Comparison of ENCODE assay signal across 20 mouse cellular contexts in the genomic region with DNA sequence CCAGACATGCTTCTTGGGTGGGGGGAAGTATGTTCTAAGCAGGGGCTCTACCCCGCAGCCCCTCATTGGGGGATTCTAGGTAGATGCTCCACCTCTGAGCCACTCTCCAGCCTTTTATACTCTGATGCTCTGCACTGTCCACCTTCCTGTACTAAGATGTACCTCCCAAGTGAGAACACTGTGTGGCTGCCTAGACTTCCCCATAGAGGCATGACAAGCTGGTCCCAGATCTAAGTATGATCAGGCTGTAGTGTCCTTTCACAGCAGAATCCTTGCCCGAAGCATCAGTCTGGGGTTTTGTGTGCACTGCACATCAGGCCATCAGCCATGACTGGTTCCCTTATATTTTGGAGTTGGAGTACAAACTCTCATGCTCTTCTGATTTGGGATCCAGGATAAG. TPM values are rescaled to one million over a fixed set of nuclear protein-coding genes. Genes with fewer than 3 reads are reported as not detected.
DNase-seq lines count a peak whose midpoint lies in the region; ATAC-seq and TF ChIP-seq lines count a peak whose summit lies in the region.
"Had no signal": no experiment of that assay in that cellular context is flagged by ENCODE, and none has a peak within 500 bp of the region (broad histone marks: within the 10 kb centered on the region; RNA-seq: fewer than 3 reads in every experiment).

No protein-coding gene starts in this region.

- no peak overlapping the region for H3K9ac ChIP-seq in kidney, embryonic 15.5 days
- no peak overlapping the region for H3K9ac ChIP-seq in lung, postnatal 0 days (replicated peaks; ENCODE audit: low read depth)
- H3K9ac ChIP-seq in forebrain, embryonic 16.5 days (replicated peaks; ENCODE audit: low read depth, low read length), result no peak overlapping the region
- H3K9ac ChIP-seq: forebrain, embryonic 13.5 days; heart, embryonic 13.5 days; hindbrain, embryonic 12.5 days; limb, embryonic 12.5 days; stomach, embryonic 15.5 days had no signal

- H3K4me2 ChIP-seq in kidney, embryonic 15.5 days, result no peak overlapping the region
- no peak overlapping the region for H3K4me2 ChIP-seq in lung, postnatal 0 days (replicated peaks; ENCODE audit: low read depth, low read length)
- no peak overlapping the region for H3K4me2 ChIP-seq in forebrain, embryonic 16.5 days (ENCODE audit: low read length)
- H3K4me2 ChIP-seq: forebrain, embryonic 13.5 days; heart, embryonic 13.5 days; hindbrain, embryonic 12.5 days; limb, embryonic 12.5 days; stomach, embryonic 15.5 days had no signal

- H3K9me3 ChIP-seq in kidney, embryonic 15.5 days (replicated peaks), result no peaks in the 10 kb centered on the region
- H3K9me3 ChIP-seq in lung, postnatal 0 days (ENCODE audit: low read length), result no peaks in the 10 kb centered on the region
- H3K9me3 ChIP-seq in E14TG2a.4 (ENCODE audit: low read length), result no peaks in the 10 kb centered on the region
- no peaks in the 10 kb centered on the region for H3K9me3 ChIP-seq in forebrain, embryonic 16.5 days (ENCODE audit: control insufficient read depth, low read length)
- H3K9me3 ChIP-seq: embryonic facial prominence, embryonic 10.5 days; forebrain, embryonic 13.5 days; heart, embryonic 13.5 days; hindbrain, embryonic 12.5 days; limb, embryonic 12.5 days; stomach, embryonic 15.5 days had no signal

- H3K36me3 ChIP-seq in kidney, embryonic 15.5 days, result peaks cover 79% of the 10 kb centered on the region
- peaks cover 28% of the 10 kb centered on the region for H3K36me3 ChIP-seq in lung, postnatal 0 days (ENCODE audit: insufficient read depth, low read length)
- peaks cover 48% of the 10 kb centered on the region for H3K36me3 ChIP-seq in E14TG2a.4 (ENCODE audit: insufficient read depth, low read length)
- peaks cover 55% of the 10 kb centered on the region for H3K36me3 ChIP-seq in forebrain, embryonic 16.5 days (ENCODE audit: control insufficient read depth, insufficient read depth)

- no peak overlapping the region for H3K4me3 ChIP-seq in kidney, embryonic 15.5 days (replicated peaks)
- H3K4me3 ChIP-seq in lung, postnatal 0 days (ENCODE audit: low read depth, low read length), result no peak overlapping the region
- 0 out of 2 replicates have a peak overlapping the region, but pooled peaks have one; percentile 74 for H3K4me3 ChIP-seq in E14TG2a.4 (replicated peaks; ENCODE audit: low read length)
- no peak overlapping the region for H3K4me3 ChIP-seq in forebrain, embryonic 16.5 days (replicated peaks; ENCODE audit: low read length)
- H3K4me3 ChIP-seq: embryonic facial prominence, embryonic 10.5 days; forebrain, embryonic 13.5 days; heart, embryonic 13.5 days; hindbrain, embryonic 12.5 days; left cerebral cortex, adult 2 months; limb, embryonic 12.5 days; stomach, embryonic 15.5 days had no signal

- ATAC-seq in kidney, embryonic 15.5 days (replicated peaks; ENCODE audit: low FRiP score), result no peak
- ATAC-seq in lung, postnatal 0 days, result no peak
- ATAC-seq in forebrain, embryonic 16.5 days, result no peak
- ATAC-seq: forebrain, embryonic 13.5 days had no signal

- no peak overlapping the region for H3K27ac ChIP-seq in kidney, embryonic 15.5 days
- H3K27ac ChIP-seq in lung, postnatal 0 days (ENCODE audit: low read length), result no peak overlapping the region
- H3K27ac ChIP-seq in forebrain, embryonic 16.5 days (ENCODE audit: low read length), result no peak overlapping the region
- H3K27ac ChIP-seq: embryonic facial prominence, embryonic 10.5 days; forebrain, embryonic 13.5 days; heart, embryonic 13.5 days; hindbrain, embryonic 12.5 days; kidney, postnatal 0 days; left cerebral cortex, adult 2 months; limb, embryonic 12.5 days; stomach, embryonic 15.5 days had no signal

- no peaks in the 10 kb centered on the region for H3K27me3 ChIP-seq in kidney, embryonic 15.5 days
- H3K27me3 ChIP-seq in lung, postnatal 0 days (replicated peaks; ENCODE audit: insufficient read depth, low read length), result no peaks in the 10 kb centered on the region
- peaks cover 9% of the 10 kb centered on the region; the same call in 1 of the 2 replicates for H3K27me3 ChIP-seq in E14TG2a.4 (ENCODE audit: insufficient read depth, low read length)
- H3K27me3 ChIP-seq in forebrain, embryonic 16.5 days (replicated peaks; ENCODE audit: control insufficient read depth, insufficient read depth, low read length), result no peaks in the 10 kb centered on the region
- H3K27me3 ChIP-seq: CH12.LX; forebrain, embryonic 13.5 days; heart, embryonic 13.5 days; hindbrain, embryonic 12.5 days; limb, embryonic 12.5 days; stomach, embryonic 15.5 days had no signal

- H3K4me1 ChIP-seq in kidney, embryonic 15.5 days, result no peaks in the 10 kb centered on the region
- H3K4me1 ChIP-seq in lung, postnatal 0 days (ENCODE audit: insufficient read depth, low read depth, low read length), result no peaks in the 10 kb centered on the region
- peaks cover 23% of the 10 kb centered on the region for H3K4me1 ChIP-seq in E14TG2a.4 (replicated peaks; ENCODE audit: low read depth, low read length)
- no peaks in the 10 kb centered on the region for H3K4me1 ChIP-seq in forebrain, embryonic 16.5 days (replicated peaks; ENCODE audit: control insufficient read depth, insufficient read depth, low read length)
- H3K4me1 ChIP-seq: forebrain, embryonic 13.5 days; heart, embryonic 13.5 days; hindbrain, embryonic 12.5 days; limb, embryonic 12.5 days; stomach, embryonic 15.5 days had no signal

- TF ChIP-seq EP300 in lung, postnatal 0 days (IDR thresholded peaks at IDR 0.05), result no peak

- no peak for TF ChIP-seq CTCF in lung, postnatal 0 days (IDR thresholded peaks at IDR 0.05)
- no peak for TF ChIP-seq CTCF in E14TG2a.4 (conservative IDR thresholded peaks at IDR 0.05; ENCODE audit: low read length)

- peak; percentile 1 to 3 for DNase-seq in frontal cortex, postnatal 10 days (ENCODE audit: low spot score in 2 of 2)
- no peak for DNase-seq in frontal cortex, adult 2 months (ENCODE audit: extremely low spot score in 1 of 2, low spot score in 1 of 2)
- DNase-seq in kidney, adult 11 months, result peak; percentile 0
- peak; percentile 0 to 9 for DNase-seq in lung, postnatal 4 days
- DNase-seq in lung, postnatal 0 days (ENCODE audit: low spot score), result no peak
- DNase-seq: adrenal gland, postnatal 14 days; midbrain, embryonic 14.5 days; thymus, postnatal 36 days had no signal

- WGBS in kidney, embryonic 15.5 days, result 94% methylated on average over 2 of the region's 2 CpGs
- WGBS in lung, postnatal 0 days, result 93% methylated on average over 2 of the region's 2 CpGs
- 97% methylated on average over 2 of the region's 2 CpGs for WGBS in forebrain, embryonic 16.5 days

RNA-seq across cellular contexts. Expression of a gene that starts 5.6 kb away (rescaled TPM):
- polyA plus RNA-seq in frontal cortex, adult 2 months (2012; rRNA removed), result 0.42 and 0.65 TPM in 2 replicates
- 3.5 and 3.6 TPM in 2 replicates for polyA plus RNA-seq in kidney, embryonic 15.5 days (2015; fragmentation: Nextera tagmentation; extraction: Ambion mirVana)
- polyA plus RNA-seq in lung, postnatal 0 days (2015; fragmentation: Nextera tagmentation; extraction: Ambion mirVana), result 1.3 and 2.1 TPM in 2 replicates
- 0.19 and 0.41 TPM in 2 replicates for polyA plus RNA-seq in forebrain, embryonic 16.5 days (2015; fragmentation: Nextera tagmentation; extraction: Ambion mirVana)

RNA-seq across cellular contexts. Expression of a gene that starts 32.9 kb away (rescaled TPM):
- 134 and 150 TPM in 2 replicates for polyA plus RNA-seq in frontal cortex, adult 2 months (2012; rRNA removed)
- 158 and 160 TPM in 2 replicates for polyA plus RNA-seq in kidney, embryonic 15.5 days (2015; fragmentation: Nextera tagmentation; extraction: Ambion mirVana)
- 169 and 211 TPM in 2 replicates for polyA plus RNA-seq in lung, postnatal 0 days (2015; fragmentation: Nextera tagmentation; extraction: Ambion mirVana)
- 192 and 208 TPM in 2 replicates for polyA plus RNA-seq in forebrain, embryonic 16.5 days (2015; fragmentation: Nextera tagmentation; extraction: Ambion mirVana)

Comparison
In these comparisons a context has a peak if more than half of its experiments do, and no peak if none do; other contexts are left out.
1. DNase-seq: peak in frontal cortex, postnatal 10 days (2 of 2), kidney, adult 11 months (single experiment) and lung, postnatal 4 days (2 of 2); none in frontal cortex, adult 2 months (0 of 2) and lung, postnatal 0 days (single experiment).